Mouse (Mus musculus): ENCODE measurements around the gene Nrde2. TPM values are rescaled to one million over a fixed set of nuclear protein-coding genes. Genes with fewer than 3 reads are reported as not detected.

The Nrde2 gene
- polyA plus RNA-seq, 2 experiments = 3.6 to 4.1 TPM

GRCm38 (mm10) chr12:100182676-100183075, 23.2 kb upstream of the Nrde2 start:
- H3K9ac ChIP-seq (replicated peaks) = no peak overlapping the region
- no peaks in the 10 kb centered on the region for H3K27me3 ChIP-seq (ENCODE audit: control insufficient read depth, insufficient read depth, low read length)
- no peak overlapping the region for H3K27ac ChIP-seq
- no peaks in the 10 kb centered on the region for H3K9me3 ChIP-seq (ENCODE audit: control insufficient read depth, low read length)
- H3K4me3 ChIP-seq (ENCODE audit: insufficient read depth in 1 of 2, low read depth in 2 of 2, low read length in 2 of 2) = no peak overlapping the region
- H3K4me2 ChIP-seq (ENCODE audit: low read depth) = no peak overlapping the region
- no peak for DNase-seq (ENCODE audit: low read depth in 3 of 3, low spot score in 3 of 3)
- peaks cover 10 to 14% of the 10 kb centered on the region in 2 experiments for H3K4me1 ChIP-seq (replicated peaks; ENCODE audit: control insufficient read depth in 2 of 2, insufficient read depth in 2 of 2, low read length in 1 of 2)
- H3K36me3 ChIP-seq (replicated peaks; ENCODE audit: control insufficient read depth, insufficient read depth, low read depth) = no peaks in the 10 kb centered on the region
- WGBS (ENCODE audit: insufficient replicate concordance) = 78% methylated on average over 2 of the region's 2 CpGs
- TF ChIP-seq CTCF (IDR thresholded peaks at IDR 0.05; ENCODE audit: low read depth) = peak; percentile 52
- no peak for TF ChIP-seq EP300 (IDR thresholded peaks at IDR 0.05; ENCODE audit: low read depth)
- no peak for ATAC-seq (ENCODE audit: insufficient read depth)

DNA sequence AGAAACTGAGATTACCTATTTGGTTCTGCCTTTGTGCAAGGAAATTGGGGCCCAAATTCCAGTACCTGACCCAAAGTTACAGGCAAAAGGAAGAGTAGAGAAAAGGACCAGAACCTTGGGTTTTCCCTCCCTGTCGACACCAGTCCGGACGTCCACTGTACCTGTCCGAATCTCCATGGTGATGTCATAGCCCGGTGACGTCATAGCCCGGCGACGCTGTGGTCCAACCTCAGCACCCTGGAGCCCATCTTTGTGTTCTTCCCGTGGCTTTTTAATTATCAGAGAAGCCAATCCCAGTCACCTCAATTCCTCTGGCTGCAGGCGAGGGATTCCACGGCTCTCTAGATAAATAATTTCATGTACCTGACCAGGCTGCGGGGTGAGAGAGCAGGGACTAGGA, 21.3 kb upstream of the Nrde2 start:
- H3K36me3 ChIP-seq (replicated peaks; ENCODE audit: control insufficient read depth, insufficient read depth, low read depth) = no peaks in the 10 kb centered on the region
- H3K9ac ChIP-seq (replicated peaks) = no peak overlapping the region
- WGBS (ENCODE audit: insufficient replicate concordance) = 68% methylated on average over 13 of the region's 13 CpGs
- no peak overlapping the region for H3K4me3 ChIP-seq (ENCODE audit: insufficient read depth in 1 of 2, low read depth in 2 of 2, low read length in 2 of 2)
- H3K4me2 ChIP-seq (ENCODE audit: low read depth) = no peak overlapping the region
- no peaks in the 10 kb centered on the region for H3K27me3 ChIP-seq (ENCODE audit: control insufficient read depth, insufficient read depth, low read length)
- ATAC-seq (ENCODE audit: insufficient read depth) (no peak), DNase-seq (ENCODE audit: low read depth in 3 of 3, low spot score in 3 of 3) (no peak)
- no peaks in the 10 kb centered on the region for H3K9me3 ChIP-seq (ENCODE audit: control insufficient read depth, low read length)
- no peak overlapping the region for H3K27ac ChIP-seq
- H3K4me1 ChIP-seq (replicated peaks; ENCODE audit: control insufficient read depth in 2 of 2, insufficient read depth in 2 of 2, low read length in 1 of 2) = peaks cover under 1 to 4% of the 10 kb centered on the region in 2 experiments; a peak in 3 of 4 replicates
- no peak for TF ChIP-seq EP300 (IDR thresholded peaks at IDR 0.05; ENCODE audit: low read depth)
- no peak for TF ChIP-seq CTCF (IDR thresholded peaks at IDR 0.05; ENCODE audit: low read depth)

GRCm38 (mm10) chr12:100178898-100179440, 19.5 kb upstream of the Nrde2 start:
- WGBS (ENCODE audit: insufficient replicate concordance) = 54% methylated on average over 6 of the region's 6 CpGs

DNA sequence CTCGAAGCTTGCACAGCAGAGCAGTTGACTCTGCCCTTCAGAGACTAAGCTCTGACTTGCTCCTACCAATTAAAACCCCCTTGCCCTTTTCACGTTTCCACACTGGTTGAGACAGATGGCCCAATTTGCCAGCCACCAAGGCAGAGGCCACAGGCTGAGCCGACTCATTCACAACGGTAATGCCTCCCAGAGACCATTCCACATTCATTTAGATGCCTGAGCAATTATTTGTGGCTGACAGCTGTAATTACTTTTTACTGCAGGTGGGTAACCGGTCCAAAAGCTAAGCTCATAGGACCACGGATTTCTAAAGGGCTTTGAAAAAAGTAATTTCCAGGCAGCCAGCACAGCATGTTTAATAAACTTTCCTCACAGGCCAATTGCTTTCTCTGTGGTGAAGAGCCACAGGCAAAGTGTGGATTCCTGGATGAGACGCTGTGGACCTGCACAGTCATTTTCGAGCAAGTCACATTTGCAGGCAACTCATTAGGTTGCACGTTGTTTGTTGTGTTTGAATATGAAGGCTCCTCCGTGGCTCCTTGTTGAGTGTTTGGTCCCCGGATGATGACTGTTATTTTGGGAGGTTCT, 17.1 kb upstream of the Nrde2 start:
- DNase-seq (ENCODE audit: low read depth in 3 of 3, low spot score in 3 of 3) = no peak
- Histone ChIP-seq H3K4me2 (ENCODE audit: low read depth) (no peak overlapping the region), H3K4me3 (ENCODE audit: insufficient read depth in 1 of 2, low read depth in 2 of 2, low read length in 2 of 2) (no peak overlapping the region), H3K9me3 (ENCODE audit: control insufficient read depth, low read length) (no peaks in the 10 kb centered on the region), H3K9ac (replicated peaks) (no peak overlapping the region), H3K4me1 (replicated peaks; ENCODE audit: control insufficient read depth in 2 of 2, insufficient read depth in 2 of 2, low read length in 1 of 2) (no peaks in the 10 kb centered on the region), H3K27me3 (ENCODE audit: control insufficient read depth, insufficient read depth, low read length) (no peaks in the 10 kb centered on the region), H3K27ac (no peak overlapping the region), H3K36me3 (replicated peaks; ENCODE audit: control insufficient read depth, insufficient read depth, low read depth) (no peaks in the 10 kb centered on the region)
- ATAC-seq (ENCODE audit: insufficient read depth) = no peak
- 62% methylated on average over 11 of the region's 11 CpGs for WGBS (ENCODE audit: insufficient replicate concordance)
- TF ChIP-seq CTCF (IDR thresholded peaks at IDR 0.05; ENCODE audit: low read depth) = no peak
- no peak for TF ChIP-seq EP300 (IDR thresholded peaks at IDR 0.05; ENCODE audit: low read depth)

More at GRCm38 (mm10) chr12:100178898-100179440, 19.5 kb upstream of the Nrde2 start:
- no peak overlapping the region for H3K27ac ChIP-seq
- ATAC-seq (ENCODE audit: insufficient read depth) (no peak), DNase-seq (ENCODE audit: low read depth in 3 of 3, low spot score in 3 of 3) (no peak)
- H3K27me3 ChIP-seq (ENCODE audit: control insufficient read depth, insufficient read depth, low read length) = no peaks in the 10 kb centered on the region
- no peak overlapping the region for H3K9ac ChIP-seq (replicated peaks)
- H3K4me2 ChIP-seq (ENCODE audit: low read depth) = no peak overlapping the region
- H3K4me1 ChIP-seq (replicated peaks; ENCODE audit: control insufficient read depth in 2 of 2, insufficient read depth in 2 of 2, low read length in 1 of 2) = no peaks in the 10 kb centered on the region; a peak in 1 of 4 replicates
- no peaks in the 10 kb centered on the region for H3K9me3 ChIP-seq (ENCODE audit: control insufficient read depth, low read length)
- no peaks in the 10 kb centered on the region for H3K36me3 ChIP-seq (replicated peaks; ENCODE audit: control insufficient read depth, insufficient read depth, low read depth)
- TF ChIP-seq CTCF (IDR thresholded peaks at IDR 0.05; ENCODE audit: low read depth) = no peak
- no peak for TF ChIP-seq EP300 (IDR thresholded peaks at IDR 0.05; ENCODE audit: low read depth)
- H3K4me3 ChIP-seq (ENCODE audit: insufficient read depth in 1 of 2, low read depth in 2 of 2, low read length in 2 of 2) = no peak overlapping the region

DNA sequence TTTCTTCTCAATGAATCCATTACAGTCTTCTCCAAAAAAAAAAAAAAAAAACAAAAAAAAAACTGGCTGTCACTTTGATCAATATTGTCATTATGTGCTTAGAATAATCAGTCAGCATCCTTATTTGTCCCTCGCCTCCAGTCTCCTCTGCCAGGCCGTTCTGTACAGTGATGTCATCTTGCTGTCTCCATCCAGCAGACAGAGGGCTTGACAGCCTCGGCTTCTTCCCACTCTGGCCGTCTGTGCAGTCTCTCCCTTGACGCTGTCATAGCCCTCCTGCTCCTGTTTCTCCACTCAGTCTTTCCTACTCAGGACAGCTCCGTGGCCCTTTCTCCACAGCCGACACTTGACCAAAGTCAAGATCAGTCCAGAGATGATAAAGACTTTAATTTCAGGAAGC, 13.0 kb upstream of the Nrde2 start:
- H3K9ac ChIP-seq (replicated peaks) = no peak overlapping the region
- no peaks in the 10 kb centered on the region for H3K4me1 ChIP-seq (replicated peaks; ENCODE audit: control insufficient read depth in 2 of 2, insufficient read depth in 2 of 2, low read length in 1 of 2)
- no peaks in the 10 kb centered on the region for H3K27me3 ChIP-seq (ENCODE audit: control insufficient read depth, insufficient read depth, low read length)
- H3K4me2 ChIP-seq (ENCODE audit: low read depth) = no peak overlapping the region
- no peak overlapping the region for H3K27ac ChIP-seq
- ATAC-seq (ENCODE audit: insufficient read depth) (no peak), DNase-seq (ENCODE audit: low read depth in 3 of 3, low spot score in 3 of 3) (no peak)
- WGBS (ENCODE audit: insufficient replicate concordance) = 54% methylated on average over 7 of the region's 7 CpGs
- H3K36me3 ChIP-seq (replicated peaks; ENCODE audit: control insufficient read depth, insufficient read depth, low read depth) = no peaks in the 10 kb centered on the region
- H3K4me3 ChIP-seq (ENCODE audit: insufficient read depth in 1 of 2, low read depth in 2 of 2, low read length in 2 of 2) = no peak overlapping the region
- H3K9me3 ChIP-seq (ENCODE audit: control insufficient read depth, low read length) = no peaks in the 10 kb centered on the region
- no peak for TF ChIP-seq EP300 (IDR thresholded peaks at IDR 0.05; ENCODE audit: low read depth)
- no peak for TF ChIP-seq CTCF (IDR thresholded peaks at IDR 0.05; ENCODE audit: low read depth)
